Mouse (Mus musculus) limb, embryonic 12.5 days (tissue): ENCODE data around the gene Wnt9b. TPM values are rescaled to one million over a fixed set of nuclear protein-coding genes. Genes with fewer than 3 reads are reported as not detected.

Experiments
- ATAC-seq: fragments of 200-750 bp; cut with Nextera tagmentation; 2 replicates; pipeline ENCODE4 v1.8.0; 2017; ENCODE audit warnings: low read depth, moderate TSS enrichment; ENCODE audit not compliant: insufficient number of reproducible peaks, insufficient read depth, low FRiP score, low TSS enrichment
- H3K27ac ChIP-seq: fragments of 300-500 bp; sonication (generic); 2 replicates; pipeline ENCODE4 v1.5.1; 2016; ENCODE audit warnings: mild to moderate bottlenecking, moderate library complexity
- H3K27me3 ChIP-seq: fragments of 300-500 bp; sonication (generic); 2 replicates; pipeline ENCODE4 v1.6.1; 2016; ENCODE audit warnings: mild to moderate bottlenecking, moderate library complexity
- H3K36me3 ChIP-seq: fragments of 300-500 bp; sonication (generic); 2 replicates; pipeline ENCODE4 v1.6.1; 2016; ENCODE audit warnings: mild to moderate bottlenecking, moderate library complexity
- H3K4me1 ChIP-seq: fragments of 300-500 bp; sonication (generic); replicated peaks from 2 replicates; pipeline ENCODE4 v1.6.1; 2016
- H3K4me2 ChIP-seq: fragments of 300-500 bp; sonication (generic); 2 replicates; pipeline ENCODE4 v1.6.1; 2016; ENCODE audit warnings: mild to moderate bottlenecking, moderate library complexity
- H3K4me3 ChIP-seq: fragments of 300-500 bp; sonication (generic); replicated peaks from 2 replicates; pipeline ENCODE4 v1.5.1; 2016; ENCODE audit warnings: mild to moderate bottlenecking
- H3K9ac ChIP-seq: fragments of 300-500 bp; sonication (generic); replicated peaks from 2 replicates; pipeline ENCODE4 v1.6.1; 2016; ENCODE audit warnings: mild to moderate bottlenecking, moderate library complexity
- H3K9me3 ChIP-seq: fragments of 300-500 bp; sonication (generic); 2 replicates; pipeline ENCODE4 v1.6.1; 2016; ENCODE audit warnings: mild to moderate bottlenecking, moderate library complexity
- WGBS: fragments of 180-500 bp; shearing (Covaris S2); methylation state at CpG from one replicate; pipeline ENCODE4 v1.1.7; 2016; 5-methylcytosine and 5-hydroxymethylcytosine counted together
- polyA plus RNA-seq: library from polyadenylated mRNA; unstranded; fragments of >200 nt; fragmentation: Nextera tagmentation; extraction: Ambion mirVana; gene quantifications from 2 replicates; pipeline ENCODE4 v1.2.1, GENCODE M21; 2016

Wnt9b gene
- polyA plus RNA-seq: 1.5 and 1.9 TPM in 2 replicates

DNA sequence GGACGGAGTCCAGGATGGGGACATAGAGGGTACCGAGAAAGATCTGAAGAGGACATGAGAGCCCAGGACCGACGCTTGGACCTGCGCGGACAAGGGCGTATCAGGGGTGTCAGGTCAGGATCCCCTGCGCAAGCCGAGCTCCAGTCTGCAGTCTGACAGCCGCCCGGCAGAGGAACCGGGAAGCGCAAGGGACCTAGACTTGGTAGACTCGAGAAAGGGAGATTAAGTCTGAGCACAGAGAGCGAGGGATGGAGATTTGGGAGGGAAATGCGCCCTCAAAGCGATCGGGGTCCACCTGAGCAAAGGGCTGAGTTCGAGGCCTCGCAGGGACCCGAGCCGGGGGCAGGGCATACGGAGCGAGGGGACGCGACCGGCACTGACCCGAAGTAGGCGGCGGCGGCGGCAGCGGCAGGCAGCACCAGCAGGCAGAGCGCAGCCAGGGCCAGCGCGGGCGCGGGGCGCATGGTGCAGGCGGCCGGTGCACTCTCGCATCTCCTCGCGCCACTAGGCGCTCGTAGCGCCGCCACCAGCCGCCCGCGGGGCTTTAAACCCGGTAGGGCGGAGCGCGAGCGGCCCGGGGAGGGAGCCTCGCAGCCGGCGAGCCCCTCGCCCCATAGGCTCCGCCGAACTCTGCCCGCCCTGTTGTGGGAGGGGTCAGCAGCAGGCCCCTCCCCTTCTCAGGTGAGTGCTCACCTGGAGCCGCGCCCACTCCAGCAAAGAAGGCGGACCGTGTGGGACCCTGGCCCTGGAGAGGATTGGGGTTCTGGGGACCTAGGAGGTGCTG, at the start of gene Wnt9b:
TSS of gene Wnt9b (minus strand) at position 516 of the 784 bp plus-strand sequence.
- Histone ChIP-seq H3K4me2 (peak within 1 kb of the TSS; percentile 83), H3K4me1 (peaks cover 11% of the 10 kb centered on the region), H3K9ac (peak within 1 kb of the TSS; percentile 35; the same call in 1 of the 2 replicates), H3K36me3 (no peaks in the 10 kb centered on the region), H3K9me3 (no peaks in the 10 kb centered on the region), H3K4me3 (peak within 1 kb of the TSS; percentile 47), H3K27me3 (peaks cover 89% of the 10 kb centered on the region), H3K27ac (no peak within 1 kb of the TSS)
- WGBS: 1% methylated on average over 66 of the region's 68 CpGs
- peak; percentile 59 for ATAC-seq

DNA sequence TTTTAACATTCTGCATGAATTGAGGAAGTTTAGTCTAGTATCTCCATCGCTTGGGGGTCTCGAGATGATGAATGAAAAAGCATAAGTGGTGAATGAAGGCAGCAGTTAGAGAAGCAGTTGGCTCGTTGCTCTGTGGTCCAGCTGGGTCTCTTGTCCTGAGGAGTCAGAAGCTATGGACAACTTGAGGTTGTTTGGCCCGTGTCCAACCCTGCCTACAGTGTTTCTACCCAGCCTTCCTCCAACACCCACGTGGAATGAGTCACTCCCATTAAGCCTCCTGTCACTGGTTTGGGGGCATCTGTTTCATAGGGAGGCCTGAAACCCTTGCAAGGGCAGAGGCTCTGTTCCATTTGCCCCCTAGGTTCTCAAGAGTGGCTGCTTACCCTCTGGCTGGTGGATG, 40.3 kb upstream of the Wnt9b start:
- H3K4me3 ChIP-seq: no peak overlapping the region
- H3K36me3 ChIP-seq: no peaks in the 10 kb centered on the region
- H3K27me3 ChIP-seq: peaks cover 66% of the 10 kb centered on the region
- no peaks in the 10 kb centered on the region for H3K4me1 ChIP-seq
- 77% methylated on average over 5 of the region's 5 CpGs for WGBS
- H3K9ac ChIP-seq: no peak overlapping the region
- no peak for ATAC-seq
- no peak overlapping the region for H3K27ac ChIP-seq
- H3K9me3 ChIP-seq: no peaks in the 10 kb centered on the region
- no peak overlapping the region for H3K4me2 ChIP-seq

DNA sequence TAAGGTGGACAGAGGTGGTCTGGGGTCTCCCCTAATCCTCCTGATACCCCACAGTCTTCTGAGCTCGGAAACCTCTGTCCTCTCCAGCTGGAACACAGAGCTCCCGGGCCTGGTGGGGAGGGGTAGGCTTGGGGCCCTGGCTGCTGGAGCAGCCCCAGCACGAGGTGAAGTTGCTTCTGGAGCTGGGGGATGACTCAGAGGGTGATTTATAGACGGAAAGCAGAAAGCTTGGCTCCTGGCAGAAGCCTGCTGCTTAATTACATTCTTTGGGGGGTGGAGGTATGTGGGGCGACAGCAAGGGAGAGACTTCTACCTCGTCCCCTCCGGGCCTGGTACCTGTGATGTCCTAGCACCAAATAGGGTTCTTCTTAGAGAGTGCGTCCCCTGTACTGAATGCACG, 30.5 kb upstream of the Wnt9b start:
- Histone ChIP-seq H3K27ac (no peak overlapping the region), H3K9me3 (no peaks in the 10 kb centered on the region), H3K36me3 (no peaks in the 10 kb centered on the region), H3K4me3 (no peak overlapping the region), H3K4me1 (peaks cover 9% of the 10 kb centered on the region), H3K27me3 (peaks cover 40% of the 10 kb centered on the region), H3K9ac (no peak overlapping the region), H3K4me2 (no peak overlapping the region)
- WGBS: 31% methylated on average over 9 of the region's 9 CpGs
- ATAC-seq: no peak

DNA sequence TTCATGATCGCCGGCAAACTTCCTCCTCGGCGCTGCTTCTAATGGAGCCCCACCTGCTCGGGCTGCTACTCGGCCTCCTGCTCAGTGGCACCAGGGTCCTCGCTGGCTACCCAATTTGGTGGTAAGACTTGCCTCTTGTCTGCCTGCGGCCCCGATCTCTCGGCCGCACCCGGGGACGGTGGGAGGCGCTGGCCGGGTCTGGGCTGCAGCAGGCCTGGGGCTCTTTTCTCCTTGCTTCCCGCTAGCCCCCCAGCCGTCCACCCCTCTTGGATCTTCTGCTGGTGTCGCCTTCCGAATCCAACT, 24.6 kb upstream of the Wnt9b start:
- Histone ChIP-seq H3K27me3 (peaks cover 94% of the 10 kb centered on the region), H3K4me1 (peaks cover 25% of the 10 kb centered on the region), H3K27ac (no peak overlapping the region), H3K9me3 (no peaks in the 10 kb centered on the region), H3K4me2 (peak overlapping the region; percentile 56), H3K9ac (0 out of 2 replicates have a peak overlapping the region, but pooled peaks have one; percentile 12), H3K36me3 (no peaks in the 10 kb centered on the region), H3K4me3 (peak overlapping the region; percentile 35)
- under 1% methylated on average over 19 of the region's 19 CpGs for WGBS
- ATAC-seq: no peak

DNA sequence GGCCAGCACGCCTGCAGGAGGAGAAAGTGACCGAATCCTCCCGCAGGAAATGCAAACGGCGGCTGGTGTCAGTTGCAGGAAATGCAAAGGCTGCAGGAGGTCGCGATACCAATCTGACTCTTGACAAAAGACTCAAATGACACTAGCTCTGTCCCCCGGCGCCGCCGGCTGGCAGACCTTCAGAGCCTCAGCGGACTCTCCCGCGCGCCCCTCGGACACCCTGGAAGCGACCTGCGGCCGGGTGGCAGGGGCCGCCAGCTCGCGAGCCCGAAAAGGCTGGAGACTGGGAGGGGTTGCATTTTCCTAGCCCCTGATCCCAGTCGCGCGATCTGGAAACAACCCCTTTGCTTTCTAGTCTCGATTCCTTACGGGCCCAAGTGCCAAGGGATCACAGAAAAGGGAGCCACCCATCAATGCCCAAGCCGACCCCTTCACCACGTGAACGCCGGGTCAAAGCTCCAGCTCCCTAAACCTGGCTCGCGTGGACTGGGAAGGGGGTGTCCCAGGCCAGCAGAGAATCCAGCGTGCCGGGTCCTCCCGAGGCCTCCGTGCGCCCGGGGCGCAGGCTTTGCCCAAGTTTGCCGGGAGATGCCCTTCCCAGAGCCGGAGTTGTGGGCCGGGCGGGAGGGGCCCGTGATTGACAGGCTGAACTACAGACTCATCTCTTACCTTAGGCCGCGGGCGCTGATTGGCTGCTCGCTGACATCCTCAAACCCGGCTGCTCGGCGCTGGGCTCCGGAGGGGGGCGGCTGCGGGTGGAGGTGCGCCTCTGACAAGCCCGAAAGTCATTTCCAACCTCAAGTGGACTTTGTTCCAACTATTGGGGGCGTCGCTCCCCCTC, 24.0 kb upstream of the Wnt9b start, which contains the start of gene Wnt3:
TSS of gene Wnt3 (plus strand) at position 764 of the 841 bp plus-strand sequence.
- peaks cover 25% of the 10 kb centered on the region for H3K4me1 ChIP-seq
- no peak; the same call in 1 of the 2 replicates for ATAC-seq
- H3K9ac ChIP-seq: peak within 1 kb of the TSS; percentile 31

DNA sequence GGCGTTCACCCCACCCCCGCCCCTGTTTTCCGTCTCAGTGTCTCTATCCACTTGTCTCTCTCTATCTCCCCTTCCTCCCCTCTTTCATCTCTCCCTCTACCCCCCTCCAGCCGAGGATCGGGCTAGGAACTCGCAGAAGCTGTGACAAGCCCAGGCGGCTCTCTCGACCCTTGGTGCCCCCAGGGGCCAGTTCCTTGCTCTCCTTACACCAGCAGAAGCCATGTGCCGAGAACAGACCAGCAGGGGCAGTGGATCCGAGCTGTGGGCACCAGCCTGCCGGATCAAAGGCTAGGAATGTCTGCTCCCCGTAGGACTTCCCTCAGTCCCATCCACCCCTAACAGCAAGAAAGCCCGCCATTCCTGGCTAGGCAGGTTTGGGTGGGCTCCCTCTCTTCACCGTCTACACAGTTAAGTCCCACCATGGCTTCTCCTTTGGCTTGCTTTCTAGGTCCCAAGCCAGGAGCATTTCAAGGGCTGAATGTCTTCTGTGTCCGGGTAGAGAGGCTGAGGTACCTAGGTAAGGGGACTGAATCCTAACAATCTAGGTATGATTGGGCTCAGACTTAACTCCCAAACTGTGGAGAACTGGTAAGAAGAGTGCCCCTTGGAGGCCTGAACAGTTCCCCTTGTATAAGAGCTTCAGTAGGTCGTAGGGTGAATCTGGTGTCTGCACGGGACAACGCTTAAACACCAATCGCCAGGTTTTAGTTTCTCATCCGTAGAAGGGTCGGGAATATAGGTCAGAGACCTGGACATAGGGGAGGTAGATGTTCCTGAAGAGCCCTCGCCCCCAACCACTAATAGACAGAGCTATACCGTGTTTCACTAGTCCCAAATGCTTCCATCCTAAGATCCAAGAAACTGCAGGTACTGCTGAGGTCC, 23.1 kb upstream of the Wnt9b start:
- no peak for ATAC-seq
- H3K9me3 ChIP-seq: no peaks in the 10 kb centered on the region
- H3K4me3 ChIP-seq: peak overlapping the region; percentile 35
- peak overlapping the region; percentile 31; the same call in 1 of the 2 replicates for H3K9ac ChIP-seq
- H3K27ac ChIP-seq: no peak overlapping the region
- peaks cover 99% of the 10 kb centered on the region for H3K27me3 ChIP-seq
- WGBS: under 1% methylated on average over 23 of the region's 23 CpGs
- peaks cover 25% of the 10 kb centered on the region for H3K4me1 ChIP-seq
- H3K36me3 ChIP-seq: no peaks in the 10 kb centered on the region
- H3K4me2 ChIP-seq: peak overlapping the region; percentile 56

More for the DNA sequence above, 24.0 kb upstream of the Wnt9b start, which contains the start of gene Wnt3:
- Histone ChIP-seq H3K9me3 (no peaks in the 10 kb centered on the region), H3K27me3 (peaks cover 98% of the 10 kb centered on the region), H3K36me3 (no peaks in the 10 kb centered on the region), H3K4me3 (peak within 1 kb of the TSS; percentile 35), H3K27ac (no peak within 1 kb of the TSS), H3K4me2 (peak within 1 kb of the TSS; percentile 56)
- under 1% methylated on average over 60 of the region's 60 CpGs for WGBS

DNA sequence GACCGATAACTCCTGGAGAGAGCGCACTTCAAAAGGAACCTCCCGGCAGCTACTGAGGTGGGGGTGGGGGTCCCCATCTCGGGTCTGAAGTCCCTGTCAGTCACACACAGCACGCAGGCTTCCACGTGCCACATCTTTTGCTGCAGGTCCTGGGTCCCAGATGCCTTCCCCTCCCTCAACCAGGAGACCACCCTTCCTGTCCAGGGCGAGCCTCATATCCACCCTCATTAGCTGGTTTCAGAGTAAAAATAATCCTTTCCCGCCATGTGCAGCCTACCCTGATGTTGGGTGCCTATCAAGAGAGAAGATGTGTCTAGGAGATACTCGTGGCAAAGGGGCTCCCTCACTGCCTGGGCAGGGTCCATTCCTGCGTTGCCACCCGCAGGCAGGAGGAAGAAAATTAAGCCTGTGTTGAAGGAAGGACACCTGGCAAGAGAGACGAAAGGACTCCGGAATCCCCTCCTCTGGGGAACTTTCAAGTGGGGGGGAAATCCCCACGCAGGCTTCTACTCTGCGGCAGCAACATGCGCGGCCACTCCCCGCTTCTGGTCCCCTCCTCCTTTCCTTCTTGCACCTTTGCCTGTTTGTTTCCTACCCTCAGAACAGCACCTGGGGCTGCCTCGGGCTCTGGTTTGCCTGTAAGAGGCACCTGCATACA, 21.7 kb upstream of the Wnt9b start:
- H3K9me3 ChIP-seq: no peaks in the 10 kb centered on the region
- H3K27me3 ChIP-seq: peaks cover 99% of the 10 kb centered on the region
- 1% methylated on average over 19 of the region's 19 CpGs for WGBS
- H3K4me2 ChIP-seq: peak overlapping the region; percentile 0; the same call in 1 of the 2 replicates
- H3K9ac ChIP-seq: 0 out of 2 replicates have a peak overlapping the region, but pooled peaks have one; percentile 8
- no peak overlapping the region for H3K27ac ChIP-seq
- no peaks in the 10 kb centered on the region for H3K36me3 ChIP-seq
- ATAC-seq: no peak
- 0 out of 2 replicates have a peak overlapping the region, but pooled peaks have one; percentile 12 for H3K4me3 ChIP-seq
- H3K4me1 ChIP-seq: peaks cover 25% of the 10 kb centered on the region

DNA sequence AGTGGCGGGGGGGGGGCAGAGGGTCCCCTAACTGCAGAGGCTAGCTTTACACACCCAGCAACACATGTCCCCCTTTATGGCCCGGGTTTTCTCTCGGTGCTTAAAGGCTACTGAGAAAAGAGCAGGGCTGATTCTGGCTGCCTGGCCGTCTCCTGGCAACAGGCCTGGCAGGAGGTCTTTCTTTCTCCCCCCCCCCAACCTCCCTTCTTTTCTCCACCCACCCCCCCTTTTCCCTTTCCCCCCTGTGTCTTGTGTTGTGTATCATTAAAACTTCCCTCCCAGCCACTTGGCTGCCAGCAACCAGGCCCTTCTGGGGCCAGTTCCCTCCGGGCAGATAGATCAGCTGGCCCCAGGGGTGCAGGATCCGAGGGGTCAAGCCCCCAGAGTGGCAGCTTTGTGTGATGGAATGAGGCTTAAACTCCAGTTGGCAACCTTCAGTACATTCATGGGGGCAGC, 16.0 kb upstream of the Wnt9b start:
- Histone ChIP-seq H3K4me2 (no peak overlapping the region), H3K4me3 (no peak overlapping the region), H3K9ac (no peak overlapping the region), H3K27ac (no peak overlapping the region), H3K9me3 (no peaks in the 10 kb centered on the region), H3K4me1 (peaks cover 10% of the 10 kb centered on the region), H3K27me3 (peaks cover 50% of the 10 kb centered on the region), H3K36me3 (no peaks in the 10 kb centered on the region)
- ATAC-seq: no peak
- 10% methylated on average over 6 of the region's 6 CpGs for WGBS

DNA sequence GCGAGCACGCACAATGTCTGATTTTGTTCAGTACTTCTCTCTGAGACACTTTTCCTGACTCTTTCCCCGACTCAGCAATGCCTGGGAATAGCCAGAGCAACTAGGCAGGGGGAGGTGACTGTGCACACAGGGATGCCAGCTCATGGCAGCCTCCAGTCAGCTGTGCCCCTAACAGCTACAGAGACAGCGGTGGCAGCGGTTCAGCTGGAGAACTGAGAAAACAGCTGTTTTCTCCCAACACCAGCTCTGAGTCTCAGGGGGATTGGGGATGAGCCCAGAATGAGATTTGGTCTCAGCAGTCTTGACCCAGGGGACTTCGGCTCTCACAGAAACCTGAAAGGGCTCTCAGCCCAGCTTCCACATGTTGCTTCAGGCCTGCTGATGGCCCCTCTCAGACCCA, 15.0 kb upstream of the Wnt9b start:
- Histone ChIP-seq H3K36me3 (no peaks in the 10 kb centered on the region), H3K4me1 (peaks cover 10% of the 10 kb centered on the region), H3K4me2 (no peak overlapping the region), H3K27ac (no peak overlapping the region), H3K9ac (no peak overlapping the region), H3K9me3 (no peaks in the 10 kb centered on the region), H3K4me3 (no peak overlapping the region), H3K27me3 (peaks cover 42% of the 10 kb centered on the region)
- ATAC-seq: no peak
- WGBS: 58% methylated on average over 6 of the region's 6 CpGs
